Mouse (Mus musculus) olfactory bulb, adult 2 months (tissue): Measurements from ENCODE around the gene Htr7.

ENCODE experiments used
- CTCF ChIP-seq: fragments of 200-500 bp; IDR thresholded peaks from 2 replicates; pipeline ENCODE4 v1.5.1; 2012; ENCODE audit warnings: low read depth, mild to moderate bottlenecking, low read length, moderate library complexity; ENCODE audit not compliant: insufficient read depth
- POLR2A ChIP-seq: fragments of 200-500 bp; IDR thresholded peaks from 2 replicates; pipeline ENCODE4 v1.6.1; 2012; ENCODE audit warnings: mild to moderate bottlenecking, low read depth, low read length, moderate library complexity; ENCODE audit not compliant: insufficient read depth

- peak; percentile 43; the same call in 1 of the 2 replicates for TF ChIP-seq POLR2A
- no peak for TF ChIP-seq CTCF
These were observed 26.2 kb upstream of the Htr7 start, which contains the start of gene Rpp30 for GRCm38 (mm10) chr19:36083262-36084225.
